Mouse (Mus musculus) CD4-positive, CD25-positive, alpha-beta regulatory T cell, adult 2 months (primary cell): Measurements from ENCODE around the gene Zfand6.

Experiments
- DNase-seq: peaks from one replicate; pipeline ENCODE4 v3.0.0-alpha.2; 2012; ENCODE audit warnings: low read depth, low spot score

The Zfand6 gene

DNA sequence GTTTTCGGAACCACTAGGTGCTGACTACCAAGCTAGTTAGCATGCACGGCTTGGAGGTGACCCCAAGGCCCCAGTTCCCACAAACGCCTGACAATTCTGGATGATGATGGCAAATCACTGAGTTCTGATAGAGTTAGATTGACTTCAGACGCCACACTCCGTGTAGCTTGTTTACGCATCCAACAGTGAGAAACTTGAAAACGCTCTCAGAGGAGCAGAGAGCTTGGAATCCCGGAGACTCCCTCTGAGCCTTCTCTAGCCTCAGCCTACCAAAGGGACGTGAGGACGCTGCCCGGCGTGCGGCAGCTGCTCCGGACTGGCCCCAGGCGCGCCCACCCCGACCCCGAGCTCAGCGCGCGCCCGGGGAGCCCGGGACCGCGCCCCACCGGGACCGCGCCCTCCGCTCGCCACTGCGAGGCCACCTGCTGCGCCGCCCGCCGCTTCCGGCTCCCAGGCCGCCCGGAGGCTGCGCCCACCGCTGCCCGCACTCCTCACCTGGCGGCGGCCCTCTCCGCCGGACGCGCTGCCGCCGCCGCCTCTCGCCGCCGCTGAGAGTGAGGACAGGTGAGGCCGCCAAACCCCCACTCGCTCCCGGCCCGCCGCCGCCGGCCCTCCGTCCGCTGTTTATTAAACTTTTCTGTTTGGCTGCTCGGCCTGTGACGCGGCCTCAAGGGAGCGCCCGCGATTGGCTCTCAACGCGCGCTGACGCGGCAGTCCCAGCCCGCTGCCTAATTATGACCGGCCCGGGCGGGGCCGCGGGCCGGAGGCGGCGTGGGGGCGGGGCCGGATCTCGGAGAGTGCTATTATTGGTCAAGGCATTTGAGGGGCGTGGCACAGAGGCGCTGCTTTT is at the start of gene Zfand6:
Gene Zfand6, minus strand, starts transcription at position 709 of the 850 bp plus-strand sequence.
- DNase-seq: peak; percentile 95

- DNase-seq: no peak
Observed at GRCm38 (mm10) chr7:84736803-84737202, 47.0 kb upstream of the Zfand6 start.

DNA sequence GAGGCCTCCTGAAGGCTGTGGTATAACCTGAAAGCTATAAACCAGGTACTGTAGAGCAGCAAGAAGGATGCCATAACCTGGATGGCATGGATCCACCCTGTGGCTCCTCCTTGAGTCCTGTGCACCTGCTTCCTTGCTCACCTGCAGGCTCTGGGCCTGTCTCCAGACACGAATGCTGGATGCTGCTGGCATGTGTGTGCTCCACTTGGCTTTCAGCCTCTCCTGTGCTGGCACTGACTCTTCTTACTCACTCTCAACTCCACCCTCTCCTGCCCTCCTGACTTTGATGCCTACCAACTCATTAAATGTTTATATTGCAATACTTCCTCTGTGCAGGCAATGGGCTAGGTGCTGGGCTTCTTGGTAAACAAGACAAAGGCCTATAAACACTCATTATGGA is 43.3 kb upstream of the Zfand6 start:
- no peak for DNase-seq

GRCm38 (mm10) chr7:84732052-84732451 is 42.3 kb upstream of the Zfand6 start:
- no peak for DNase-seq

- no peak for DNase-seq
Observed at GRCm38 (mm10) chr7:84731076-84731475, 41.3 kb upstream of the Zfand6 start.

- DNase-seq: no peak
Observed at GRCm38 (mm10) chr7:84722804-84723459, 33.2 kb upstream of the Zfand6 start.

GRCm38 (mm10) chr7:84710287-84710958 is 20.7 kb upstream of the Zfand6 start:
- peak; percentile 10 for DNase-seq

GRCm38 (mm10) chr7:84706877-84707276 is 17.1 kb upstream of the Zfand6 start:
- DNase-seq: no peak

- no peak for DNase-seq
Observed at GRCm38 (mm10) chr7:84690101-84690509, 346 bp upstream of the Zfand6 start.

GRCm38 (mm10) chr7:84687653-84688580 is 1.8 kb downstream of the Zfand6 start:
- peak; percentile 17 for DNase-seq

GRCm38 (mm10) chr7:84686380-84686779 is 3.4 kb downstream of the Zfand6 start:
- DNase-seq: no peak

DNA sequence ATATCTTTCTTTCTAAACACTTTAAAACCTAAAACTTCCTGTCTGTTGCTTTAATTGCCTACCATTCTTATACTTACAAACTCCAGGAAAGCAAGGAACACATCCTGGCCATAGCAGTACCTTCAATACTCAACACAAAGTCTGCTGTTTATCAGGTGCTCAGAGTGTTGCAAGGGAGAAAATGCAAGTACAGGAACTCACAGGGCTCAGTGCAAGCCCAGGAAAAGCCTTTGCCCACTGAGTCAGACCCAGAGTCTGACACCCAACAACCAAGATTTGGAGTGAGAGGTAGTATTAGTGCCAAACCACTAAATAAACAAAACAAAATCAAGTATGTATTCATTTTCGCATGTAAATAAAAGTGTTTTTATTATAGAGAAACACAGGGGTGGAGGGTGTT is 5.1 kb downstream of the Zfand6 start:
- DNase-seq: no peak

DNA sequence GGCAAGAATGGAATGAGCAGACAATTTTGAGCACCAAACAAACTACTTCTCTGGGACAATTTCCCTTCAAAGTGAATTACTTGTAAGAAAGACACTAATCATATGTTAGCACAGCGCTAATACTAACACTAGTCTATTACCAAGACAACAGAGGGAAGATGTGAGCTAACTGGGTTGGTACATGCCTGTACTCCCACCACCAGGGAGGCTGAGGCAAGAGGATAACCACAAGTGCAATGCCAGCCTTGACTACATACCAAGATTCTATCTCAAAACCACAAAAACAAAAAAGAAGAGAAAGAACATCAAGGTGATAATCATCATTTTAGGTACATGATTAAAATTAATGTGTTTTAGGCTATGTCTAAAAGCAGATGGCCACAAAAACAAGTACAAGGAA is 8.2 kb downstream of the Zfand6 start:
- DNase-seq: peak; percentile 57

GRCm38 (mm10) chr7:84680931-84681330 is 8.8 kb downstream of the Zfand6 start:
- DNase-seq: no peak

DNA sequence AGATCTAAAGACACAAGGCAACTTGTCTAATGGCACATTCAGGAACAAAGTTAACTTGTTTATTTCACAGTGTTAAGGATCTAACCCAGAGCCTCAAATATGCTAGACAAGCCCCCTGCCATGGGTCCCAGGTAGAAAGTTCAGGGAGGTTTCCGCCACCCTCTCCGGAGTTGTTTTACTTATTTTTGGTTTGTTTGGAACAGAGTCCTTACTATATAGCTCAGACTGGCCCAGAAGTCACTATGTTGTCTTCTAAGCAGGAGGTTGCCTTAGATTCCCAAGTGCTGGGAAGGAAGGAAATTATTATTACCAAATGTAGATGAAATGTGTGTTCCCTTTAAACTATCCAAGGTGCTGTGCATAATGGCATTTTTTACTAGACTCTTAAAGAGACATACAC is 9.7 kb downstream of the Zfand6 start:
- peak; percentile 11 for DNase-seq

DNA sequence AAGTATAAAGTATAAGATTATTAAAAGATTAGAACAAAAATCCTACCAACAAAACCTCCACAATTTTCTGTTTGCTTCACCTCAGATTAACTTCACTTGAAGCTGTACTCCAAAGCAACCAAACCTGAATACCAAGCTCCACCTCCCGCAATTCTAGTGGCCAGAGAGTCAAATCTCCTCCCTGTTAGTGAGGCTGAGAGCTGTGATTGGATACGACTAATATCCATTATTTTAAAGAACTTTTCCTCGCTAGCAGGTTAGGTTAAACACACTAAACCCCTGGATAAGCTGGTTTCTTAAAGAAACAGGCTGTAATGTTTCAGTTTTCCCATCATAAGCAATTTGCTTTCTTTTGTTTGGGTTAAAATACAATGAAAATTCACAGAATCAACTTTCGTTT is 10.5 kb downstream of the Zfand6 start:
- DNase-seq: peak; percentile 83

DNA sequence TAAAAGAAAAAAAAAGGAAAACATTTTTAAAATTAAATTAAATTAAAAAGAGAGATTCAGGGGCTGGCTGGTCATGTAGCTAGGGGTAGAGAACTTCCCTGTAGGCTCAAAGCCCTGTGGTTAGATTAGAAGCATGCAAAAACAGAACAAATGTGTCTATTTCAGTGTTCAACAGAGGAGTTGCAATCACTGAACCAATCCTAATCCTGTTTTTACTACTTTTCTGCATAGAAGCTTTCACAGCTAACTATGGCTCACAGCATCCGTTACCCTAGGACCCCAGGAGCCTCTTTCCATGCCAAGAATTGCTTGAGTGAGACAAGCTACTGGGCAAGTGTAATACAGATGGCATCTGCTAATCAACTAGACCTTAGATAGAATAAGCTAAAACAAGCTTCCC is 16.7 kb downstream of the Zfand6 start:
- DNase-seq: no peak

GRCm38 (mm10) chr7:84669554-84670152 is 20.1 kb downstream of the Zfand6 start:
- DNase-seq: peak; percentile 11

DNA sequence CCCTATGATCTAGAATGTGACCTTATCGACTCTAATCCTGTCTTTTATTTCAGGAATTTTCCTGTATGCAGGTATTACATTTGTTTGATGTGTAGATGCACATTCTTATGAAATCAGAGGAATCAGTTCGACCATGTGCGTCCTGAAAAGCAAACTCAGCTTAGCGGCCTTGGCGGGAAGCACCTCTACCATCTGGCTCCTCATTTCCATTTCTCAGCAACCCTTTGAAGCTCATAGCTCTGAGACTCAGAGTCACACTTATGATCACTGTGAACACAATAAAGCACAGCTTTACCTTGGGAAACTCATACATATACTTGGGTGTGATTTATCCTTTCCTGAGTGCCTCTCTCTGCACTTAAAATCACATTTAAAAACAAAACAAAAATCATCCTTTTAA is 21.8 kb downstream of the Zfand6 start:
- DNase-seq: no peak

DNA sequence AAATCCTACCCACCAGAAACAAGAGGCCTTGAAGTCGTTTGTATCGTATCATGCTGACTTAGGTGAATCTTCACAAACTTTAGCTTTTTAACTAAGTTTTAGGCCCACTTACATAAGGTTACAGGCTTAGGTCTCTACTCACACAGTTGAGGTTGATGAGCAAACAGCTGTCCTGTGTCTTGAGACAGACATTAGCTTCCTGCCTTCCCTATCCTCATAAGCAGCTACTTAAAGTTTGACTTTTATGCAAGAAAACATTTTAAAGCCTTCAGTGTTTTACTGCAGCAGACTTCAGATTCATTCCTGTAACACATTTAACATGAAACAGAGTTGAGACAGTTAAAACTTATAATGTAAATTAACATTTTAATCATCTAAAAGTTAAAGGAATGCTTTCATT is 37.0 kb downstream of the Zfand6 start:
- DNase-seq: no peak

DNA sequence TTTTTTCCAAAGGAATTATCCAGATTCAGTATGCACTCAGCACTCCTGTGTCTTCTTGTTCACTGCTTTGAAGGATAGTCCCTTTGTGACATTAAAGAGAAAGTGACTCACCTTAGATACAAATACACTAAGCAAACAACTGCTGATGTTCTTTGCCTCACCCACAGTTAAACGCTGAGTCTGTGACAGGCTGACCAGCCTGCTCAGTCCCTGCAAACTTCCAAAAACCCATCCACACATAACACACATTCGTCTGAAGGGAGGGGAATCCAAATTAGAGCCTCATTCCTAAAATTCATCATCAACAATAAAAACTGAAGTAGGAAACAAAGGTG is 37.8 kb downstream of the Zfand6 start:
- no peak for DNase-seq
